Mouse (Mus musculus): ENCODE results near the gene Timm10b.
A peak's percentile ranks its signal among the peaks of the same experiment; 100 is the strongest.

Timm10b gene

DNA sequence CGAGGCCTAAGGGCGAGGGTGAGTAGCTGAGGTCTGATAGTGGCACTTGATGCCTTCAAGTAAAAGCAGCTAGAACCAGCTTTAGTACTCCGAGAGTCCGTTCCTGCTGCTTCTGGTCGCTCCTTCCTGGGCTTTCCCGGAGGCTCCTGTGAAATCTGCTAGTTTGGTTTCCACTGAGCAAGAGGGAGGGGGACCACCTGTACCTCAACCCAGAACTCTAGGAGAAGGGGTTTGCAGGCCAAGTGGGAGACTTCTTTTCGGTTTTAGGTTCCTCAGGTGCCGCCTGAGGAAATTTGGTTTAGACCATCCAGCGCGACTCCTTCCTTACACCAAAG, 6.1 kb upstream of the Timm10b start:
- TF ChIP-seq NANOG (IDR thresholded peaks at IDR 0.05; ENCODE audit: borderline replicate concordance, low read length) = no peak
- no peak for TF ChIP-seq CTCF (conservative IDR thresholded peaks at IDR 0.05; ENCODE audit: low read length)
- no peak for TF ChIP-seq POU5F1 (IDR thresholded peaks at IDR 0.05; ENCODE audit: borderline replicate concordance, low read length)
- Histone ChIP-seq H3K27me3 (ENCODE audit: insufficient read depth, low read length) (peaks cover 30% of the 10 kb centered on the region), H3K4me3 (replicated peaks; ENCODE audit: low read length) (peak overlapping the region; percentile 93), H3K36me3 (ENCODE audit: insufficient read depth, low read length) (peaks cover 36% of the 10 kb centered on the region), H3K4me1 (replicated peaks; ENCODE audit: low read depth, low read length) (peaks cover 29% of the 10 kb centered on the region), H3K9me3 (ENCODE audit: low read length) (no peaks in the 10 kb centered on the region)

- H3K9me3 ChIP-seq (ENCODE audit: low read length) = no peaks in the 10 kb centered on the region
- peaks cover 35% of the 10 kb centered on the region for H3K4me1 ChIP-seq (replicated peaks; ENCODE audit: low read depth, low read length)
- peaks cover 30% of the 10 kb centered on the region for H3K27me3 ChIP-seq (ENCODE audit: insufficient read depth, low read length)
- TF ChIP-seq CTCF (conservative IDR thresholded peaks at IDR 0.05; ENCODE audit: low read length) (no peak), POU5F1 (IDR thresholded peaks at IDR 0.05; ENCODE audit: borderline replicate concordance, low read length) (no peak)
- peaks cover 39% of the 10 kb centered on the region for H3K36me3 ChIP-seq (ENCODE audit: insufficient read depth, low read length)
- 0 out of 2 replicates have a peak overlapping the region, but pooled peaks have one; percentile 93 for H3K4me3 ChIP-seq (replicated peaks; ENCODE audit: low read length)
Observed at GRCm38 (mm10) chr7:105634272-105634920, 5.5 kb upstream of the Timm10b start.

DNA sequence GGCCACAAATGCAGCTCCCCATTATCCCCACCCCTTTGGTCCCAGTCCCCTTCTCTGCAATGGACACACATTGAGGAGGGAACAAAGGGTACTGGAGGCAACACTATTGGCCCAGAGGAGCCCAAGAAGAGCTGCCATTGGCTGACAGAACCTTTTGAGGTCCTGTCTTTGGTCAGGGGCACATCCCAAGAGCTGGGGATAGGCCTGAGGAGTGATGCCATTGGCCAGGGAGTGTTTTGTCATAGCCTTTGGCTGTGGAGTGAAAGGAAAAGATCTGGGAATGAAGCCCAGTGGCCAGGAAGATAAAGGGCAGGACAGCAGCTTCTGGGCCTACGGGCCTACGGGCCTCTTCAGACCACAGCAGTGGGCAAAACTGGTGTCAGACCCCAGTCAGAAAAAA, 4.1 kb upstream of the Timm10b start:
- peaks cover 39% of the 10 kb centered on the region for H3K36me3 ChIP-seq (ENCODE audit: insufficient read depth, low read length)
- TF ChIP-seq POU5F1 (IDR thresholded peaks at IDR 0.05; ENCODE audit: borderline replicate concordance, low read length) (no peak), NANOG (IDR thresholded peaks at IDR 0.05; ENCODE audit: borderline replicate concordance, low read length) (no peak), CTCF (conservative IDR thresholded peaks at IDR 0.05; ENCODE audit: low read length) (no peak)
- peaks cover 42% of the 10 kb centered on the region for H3K4me1 ChIP-seq (replicated peaks; ENCODE audit: low read depth, low read length)
- no peaks in the 10 kb centered on the region for H3K9me3 ChIP-seq (ENCODE audit: low read length)
- no peak overlapping the region for H3K4me3 ChIP-seq (replicated peaks; ENCODE audit: low read length)
- H3K27me3 ChIP-seq (ENCODE audit: insufficient read depth, low read length) = peaks cover 26% of the 10 kb centered on the region

DNA sequence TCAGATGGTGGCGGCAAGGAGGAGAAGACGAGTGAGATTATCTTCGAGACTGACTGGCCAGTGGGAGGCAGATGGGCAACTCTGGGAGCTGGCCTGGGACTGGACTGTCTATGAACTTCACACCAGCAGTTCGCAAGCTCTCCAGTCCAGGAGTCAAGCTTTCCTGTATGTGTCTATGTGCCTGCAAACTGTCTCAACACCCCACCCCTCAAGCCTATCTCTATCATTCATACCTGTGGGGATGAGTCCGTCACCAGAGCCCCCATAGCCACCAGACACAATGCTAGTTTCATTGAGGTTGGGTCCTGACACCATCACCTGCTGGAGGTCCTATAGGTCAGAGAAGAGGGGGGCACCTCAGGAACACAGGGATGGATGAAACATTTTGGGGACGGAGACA, 1.1 kb upstream of the Timm10b start:
- peaks cover 42% of the 10 kb centered on the region for H3K4me1 ChIP-seq (replicated peaks; ENCODE audit: low read depth, low read length)
- peaks cover 14% of the 10 kb centered on the region for H3K27me3 ChIP-seq (ENCODE audit: insufficient read depth, low read length)
- no peaks in the 10 kb centered on the region for H3K9me3 ChIP-seq (ENCODE audit: low read length)
- no peak for TF ChIP-seq POU5F1 (IDR thresholded peaks at IDR 0.05; ENCODE audit: borderline replicate concordance, low read length)
- no peak for TF ChIP-seq CTCF (conservative IDR thresholded peaks at IDR 0.05; ENCODE audit: low read length)
- no peak for TF ChIP-seq NANOG (IDR thresholded peaks at IDR 0.05; ENCODE audit: borderline replicate concordance, low read length)
- no peak overlapping the region for H3K4me3 ChIP-seq (replicated peaks; ENCODE audit: low read length)
- peaks cover 62% of the 10 kb centered on the region for H3K36me3 ChIP-seq (ENCODE audit: insufficient read depth, low read length)

DNA sequence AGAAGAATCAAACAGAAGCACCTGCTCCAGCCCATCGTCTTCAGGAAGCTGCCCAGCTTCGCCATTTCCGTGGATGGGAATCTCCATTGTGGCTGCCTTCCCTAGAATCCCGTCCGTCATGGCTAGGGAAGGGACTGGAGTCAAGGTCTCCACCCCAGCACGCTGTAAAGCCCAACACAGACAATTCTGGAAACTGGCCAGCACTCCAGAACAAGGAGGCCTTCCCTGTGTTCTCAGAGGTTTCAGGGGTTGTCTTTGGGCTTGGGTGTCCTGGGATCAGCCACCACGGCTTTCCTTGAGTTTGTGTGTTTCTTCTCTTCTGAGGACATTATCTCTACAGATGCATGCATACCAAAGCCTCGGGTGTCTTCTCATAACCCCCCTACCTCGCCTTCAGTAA, 552 bp upstream of the Timm10b start:
- H3K9me3 ChIP-seq (ENCODE audit: low read length) = no peaks in the 10 kb centered on the region
- TF ChIP-seq POU5F1 (IDR thresholded peaks at IDR 0.05; ENCODE audit: borderline replicate concordance, low read length) (no peak), NANOG (IDR thresholded peaks at IDR 0.05; ENCODE audit: borderline replicate concordance, low read length) (no peak), CTCF (conservative IDR thresholded peaks at IDR 0.05; ENCODE audit: low read length) (no peak)
- peaks cover 9% of the 10 kb centered on the region for H3K27me3 ChIP-seq (ENCODE audit: insufficient read depth, low read length)
- peaks cover 37% of the 10 kb centered on the region for H3K4me1 ChIP-seq (replicated peaks; ENCODE audit: low read depth, low read length)
- H3K36me3 ChIP-seq (ENCODE audit: insufficient read depth, low read length) = peaks cover 65% of the 10 kb centered on the region
- H3K4me3 ChIP-seq (replicated peaks; ENCODE audit: low read length) = peak overlapping the region; percentile 94

DNA sequence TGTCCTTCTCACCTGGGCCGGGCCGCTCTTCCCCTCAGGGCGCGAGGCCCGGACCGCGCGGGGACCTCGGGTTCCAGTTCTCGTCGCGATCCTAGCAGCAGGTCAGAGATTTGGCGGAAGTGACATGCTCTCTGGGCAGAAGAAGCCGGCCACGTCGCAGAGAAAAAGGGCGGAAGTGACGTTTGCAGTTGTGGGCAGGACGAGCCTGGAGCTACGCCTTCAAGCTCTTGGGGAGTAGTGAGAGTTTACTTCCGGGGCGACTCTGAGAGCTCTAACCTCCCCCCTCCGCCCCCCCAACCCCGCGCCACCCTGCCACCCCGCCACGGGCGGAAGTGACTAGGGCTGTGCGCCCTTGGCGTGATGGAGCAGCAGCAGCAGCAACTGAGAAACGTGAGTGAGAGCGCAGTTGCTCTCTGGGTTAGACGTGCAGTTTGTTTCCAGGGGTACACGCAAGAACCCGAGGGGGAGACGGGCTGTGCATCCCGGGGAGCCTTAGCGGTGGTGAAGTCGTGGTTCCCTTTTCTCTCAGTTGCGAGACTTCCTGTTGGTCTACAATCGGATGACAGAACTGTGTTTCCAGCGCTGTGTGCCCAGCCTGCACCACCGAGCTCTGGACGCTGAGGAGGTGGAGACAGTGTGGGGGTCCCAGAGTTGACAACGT, 507 bp downstream of the Timm10b start, which contains the start of the genes Arfip2 and Gm45799:
Gene Arfip2, minus strand, starts transcription at position 184 of the 661 bp plus-strand sequence.
Gene Gm45799, plus strand, starts transcription at position 320 of the 661 bp plus-strand sequence.
- Histone ChIP-seq H3K4me3 (replicated peaks; ENCODE audit: low read length) (peak within 1 kb of the TSS; percentile 94), H3K36me3 (ENCODE audit: insufficient read depth, low read length) (peaks cover 71% of the 10 kb centered on the region), H3K4me1 (replicated peaks; ENCODE audit: low read depth, low read length) (peaks cover 34% of the 10 kb centered on the region), H3K27me3 (ENCODE audit: insufficient read depth, low read length) (no peaks in the 10 kb centered on the region; the same call in 1 of the 2 replicates), H3K9me3 (ENCODE audit: low read length) (no peaks in the 10 kb centered on the region)
- TF ChIP-seq POU5F1 (IDR thresholded peaks at IDR 0.05; ENCODE audit: borderline replicate concordance, low read length) (no peak), CTCF (conservative IDR thresholded peaks at IDR 0.05; ENCODE audit: low read length) (no peak), NANOG (IDR thresholded peaks at IDR 0.05; ENCODE audit: borderline replicate concordance, low read length) (no peak)

- Histone ChIP-seq H3K36me3 (ENCODE audit: insufficient read depth, low read length) (peaks cover 65% of the 10 kb centered on the region), H3K4me1 (replicated peaks; ENCODE audit: low read depth, low read length) (peaks cover 30% of the 10 kb centered on the region), H3K9me3 (ENCODE audit: low read length) (no peaks in the 10 kb centered on the region), H3K27me3 (ENCODE audit: insufficient read depth, low read length) (no peaks in the 10 kb centered on the region), H3K4me3 (replicated peaks; ENCODE audit: low read length) (peak overlapping the region; percentile 94)
- TF ChIP-seq POU5F1 (IDR thresholded peaks at IDR 0.05; ENCODE audit: borderline replicate concordance, low read length) = no peak
- no peak for TF ChIP-seq NANOG (IDR thresholded peaks at IDR 0.05; ENCODE audit: borderline replicate concordance, low read length)
- no peak for TF ChIP-seq CTCF (conservative IDR thresholded peaks at IDR 0.05; ENCODE audit: low read length)
Observed at GRCm38 (mm10) chr7:105640894-105641255, 1.0 kb downstream of the Timm10b start.

DNA sequence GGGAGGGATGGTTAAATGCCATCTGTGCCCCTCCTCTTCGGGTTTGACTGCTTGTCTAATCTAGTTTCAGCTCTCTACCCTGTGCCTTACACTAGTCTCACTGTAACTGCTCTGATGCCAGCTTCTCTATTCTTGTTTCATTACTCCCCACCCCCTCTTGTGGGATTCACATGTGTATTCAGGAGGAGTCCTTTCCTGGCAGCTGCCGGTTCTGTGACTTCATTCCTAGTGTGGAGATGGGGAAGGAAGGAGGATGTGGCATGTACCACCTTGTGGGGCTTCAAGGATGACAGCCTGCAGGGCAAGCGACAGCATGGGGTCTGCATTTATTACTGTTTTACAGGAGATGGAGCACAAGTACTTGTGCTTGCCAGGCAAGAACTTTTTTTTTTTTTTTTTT, 2.1 kb downstream of the Timm10b start:
- Histone ChIP-seq H3K27me3 (ENCODE audit: insufficient read depth, low read length) (no peaks in the 10 kb centered on the region), H3K4me1 (replicated peaks; ENCODE audit: low read depth, low read length) (peaks cover 26% of the 10 kb centered on the region), H3K4me3 (replicated peaks; ENCODE audit: low read length) (no peak overlapping the region), H3K9me3 (ENCODE audit: low read length) (no peaks in the 10 kb centered on the region), H3K36me3 (ENCODE audit: insufficient read depth, low read length) (peaks cover 55% of the 10 kb centered on the region)
- TF ChIP-seq NANOG (IDR thresholded peaks at IDR 0.05; ENCODE audit: borderline replicate concordance, low read length) (no peak), POU5F1 (IDR thresholded peaks at IDR 0.05; ENCODE audit: borderline replicate concordance, low read length) (no peak), CTCF (conservative IDR thresholded peaks at IDR 0.05; ENCODE audit: low read length) (no peak)

Data from E14TG2a.4 (cell line).